Mouse (Mus musculus): ENCODE results near the gene Rimbp2. TPM values are rescaled to one million over a fixed set of nuclear protein-coding genes. Genes with fewer than 3 reads are reported as not detected.

Gene Rimbp2
- total and polyA plus RNA-seq, 3 experiments: not detected

GRCm38 (mm10) chr5:128899971-128900370 is 53.3 kb downstream of the Rimbp2 start:
- H3K27me3 ChIP-seq (ENCODE audit: insufficient read depth, low read length): no peaks in the 10 kb centered on the region
- no peaks in the 10 kb centered on the region for H3K36me3 ChIP-seq (replicated peaks)
- TF ChIP-seq GATA1 (IDR thresholded peaks at IDR 0.05; ENCODE audit: borderline replicate concordance, low read length) (no peak), TAL1 (conservative IDR thresholded peaks at IDR 0.05; ENCODE audit: low read depth, low read length) (no peak), CTCF (IDR thresholded peaks at IDR 0.05; ENCODE audit: low read depth, low read length) (no peak), GATA2 (IDR thresholded peaks at IDR 0.05; ENCODE audit: borderline replicate concordance, low read depth, low read length) (no peak), POLR2AphosphoS5 (IDR thresholded peaks at IDR 0.05; ENCODE audit: insufficient replicate concordance, low read depth, low read length) (no peak)
- no peak for ATAC-seq (ENCODE audit: extremely low read depth, insufficient number of reproducible peaks, low FRiP score, poor library complexity, severe bottlenecking)
- DNase-seq (ENCODE audit: low spot score): no peak
- no peaks in the 10 kb centered on the region for H3K4me1 ChIP-seq (ENCODE audit: insufficient read depth, low read depth, low read length)
- H3K4me3 ChIP-seq (ENCODE audit: low read depth, low read length): no peak overlapping the region
- peaks cover 74% of the 10 kb centered on the region for H3K9me3 ChIP-seq (replicated peaks)

GRCm38 (mm10) chr5:128894921-128895320 is 58.4 kb downstream of the Rimbp2 start:
- DNase-seq (ENCODE audit: low spot score): no peak
- peaks cover 62% of the 10 kb centered on the region for H3K9me3 ChIP-seq (replicated peaks)
- H3K4me3 ChIP-seq (ENCODE audit: low read depth, low read length): no peak overlapping the region
- TF ChIP-seq POLR2AphosphoS5 (IDR thresholded peaks at IDR 0.05; ENCODE audit: insufficient replicate concordance, low read depth, low read length) (no peak), TAL1 (conservative IDR thresholded peaks at IDR 0.05; ENCODE audit: low read depth, low read length) (no peak), GATA2 (IDR thresholded peaks at IDR 0.05; ENCODE audit: borderline replicate concordance, low read depth, low read length) (no peak), CTCF (IDR thresholded peaks at IDR 0.05; ENCODE audit: low read depth, low read length) (no peak), GATA1 (IDR thresholded peaks at IDR 0.05; ENCODE audit: borderline replicate concordance, low read length) (no peak)
- H3K27me3 ChIP-seq (ENCODE audit: insufficient read depth, low read length): no peaks in the 10 kb centered on the region
- no peaks in the 10 kb centered on the region for H3K36me3 ChIP-seq (replicated peaks)
- no peak for ATAC-seq (ENCODE audit: extremely low read depth, insufficient number of reproducible peaks, low FRiP score, poor library complexity, severe bottlenecking)
- H3K4me1 ChIP-seq (ENCODE audit: insufficient read depth, low read depth, low read length): no peaks in the 10 kb centered on the region

GRCm38 (mm10) chr5:128887546-128887945 is 65.7 kb downstream of the Rimbp2 start:
- Histone ChIP-seq H3K9me3 (replicated peaks) (peaks cover 75% of the 10 kb centered on the region), H3K4me1 (ENCODE audit: insufficient read depth, low read depth, low read length) (no peaks in the 10 kb centered on the region), H3K4me3 (ENCODE audit: low read depth, low read length) (no peak overlapping the region), H3K36me3 (replicated peaks) (no peaks in the 10 kb centered on the region), H3K27me3 (ENCODE audit: insufficient read depth, low read length) (no peaks in the 10 kb centered on the region)
- DNase-seq (ENCODE audit: low spot score): no peak
- no peak for TF ChIP-seq CTCF (IDR thresholded peaks at IDR 0.05; ENCODE audit: low read depth, low read length)
- TF ChIP-seq TAL1 (conservative IDR thresholded peaks at IDR 0.05; ENCODE audit: low read depth, low read length): no peak
- TF ChIP-seq POLR2AphosphoS5 (IDR thresholded peaks at IDR 0.05; ENCODE audit: insufficient replicate concordance, low read depth, low read length): no peak
- TF ChIP-seq GATA1 (IDR thresholded peaks at IDR 0.05; ENCODE audit: borderline replicate concordance, low read length): no peak
- no peak for TF ChIP-seq GATA2 (IDR thresholded peaks at IDR 0.05; ENCODE audit: borderline replicate concordance, low read depth, low read length)
- no peak for ATAC-seq (ENCODE audit: extremely low read depth, insufficient number of reproducible peaks, low FRiP score, poor library complexity, severe bottlenecking)

GRCm38 (mm10) chr5:128884320-128884719 is 69.0 kb downstream of the Rimbp2 start:
- Histone ChIP-seq H3K9me3 (replicated peaks) (peaks cover 78% of the 10 kb centered on the region), H3K4me1 (ENCODE audit: insufficient read depth, low read depth, low read length) (no peaks in the 10 kb centered on the region), H3K36me3 (replicated peaks) (no peaks in the 10 kb centered on the region), H3K27me3 (ENCODE audit: insufficient read depth, low read length) (no peaks in the 10 kb centered on the region), H3K4me3 (ENCODE audit: low read depth, low read length) (no peak overlapping the region)
- DNase-seq (ENCODE audit: low spot score) (no peak), ATAC-seq (ENCODE audit: extremely low read depth, insufficient number of reproducible peaks, low FRiP score, poor library complexity, severe bottlenecking) (no peak)
- TF ChIP-seq GATA1 (IDR thresholded peaks at IDR 0.05; ENCODE audit: borderline replicate concordance, low read length) (no peak), POLR2AphosphoS5 (IDR thresholded peaks at IDR 0.05; ENCODE audit: insufficient replicate concordance, low read depth, low read length) (no peak), GATA2 (IDR thresholded peaks at IDR 0.05; ENCODE audit: borderline replicate concordance, low read depth, low read length) (no peak), CTCF (IDR thresholded peaks at IDR 0.05; ENCODE audit: low read depth, low read length) (no peak), TAL1 (conservative IDR thresholded peaks at IDR 0.05; ENCODE audit: low read depth, low read length) (no peak)

GRCm38 (mm10) chr5:128879092-128879491 is 74.2 kb downstream of the Rimbp2 start:
- no peaks in the 10 kb centered on the region; the same call in 1 of the 2 replicates for H3K4me1 ChIP-seq (ENCODE audit: insufficient read depth, low read depth, low read length)
- H3K4me3 ChIP-seq (ENCODE audit: low read depth, low read length): no peak overlapping the region
- H3K9me3 ChIP-seq (replicated peaks): peaks cover 86% of the 10 kb centered on the region
- TF ChIP-seq CTCF (IDR thresholded peaks at IDR 0.05; ENCODE audit: low read depth, low read length) (no peak), POLR2AphosphoS5 (IDR thresholded peaks at IDR 0.05; ENCODE audit: insufficient replicate concordance, low read depth, low read length) (no peak), TAL1 (conservative IDR thresholded peaks at IDR 0.05; ENCODE audit: low read depth, low read length) (no peak), GATA2 (IDR thresholded peaks at IDR 0.05; ENCODE audit: borderline replicate concordance, low read depth, low read length) (no peak), GATA1 (IDR thresholded peaks at IDR 0.05; ENCODE audit: borderline replicate concordance, low read length) (no peak)
- no peaks in the 10 kb centered on the region for H3K36me3 ChIP-seq (replicated peaks)
- ATAC-seq (ENCODE audit: extremely low read depth, insufficient number of reproducible peaks, low FRiP score, poor library complexity, severe bottlenecking): no peak
- H3K27me3 ChIP-seq (ENCODE audit: insufficient read depth, low read length): no peaks in the 10 kb centered on the region
- no peak for DNase-seq (ENCODE audit: low spot score)

- Histone ChIP-seq H3K27me3 (ENCODE audit: insufficient read depth, low read length) (no peaks in the 10 kb centered on the region), H3K36me3 (replicated peaks) (no peaks in the 10 kb centered on the region), H3K4me3 (ENCODE audit: low read depth, low read length) (no peak overlapping the region), H3K4me1 (ENCODE audit: insufficient read depth, low read depth, low read length) (no peaks in the 10 kb centered on the region; the same call in 1 of the 2 replicates), H3K9me3 (replicated peaks) (peaks cover 84% of the 10 kb centered on the region)
- DNase-seq (ENCODE audit: low spot score) (no peak), ATAC-seq (ENCODE audit: extremely low read depth, insufficient number of reproducible peaks, low FRiP score, poor library complexity, severe bottlenecking) (no peak)
- no peak for TF ChIP-seq GATA2 (IDR thresholded peaks at IDR 0.05; ENCODE audit: borderline replicate concordance, low read depth, low read length)
- no peak for TF ChIP-seq GATA1 (IDR thresholded peaks at IDR 0.05; ENCODE audit: borderline replicate concordance, low read length)
- TF ChIP-seq TAL1 (conservative IDR thresholded peaks at IDR 0.05; ENCODE audit: low read depth, low read length): no peak
- TF ChIP-seq POLR2AphosphoS5 (IDR thresholded peaks at IDR 0.05; ENCODE audit: insufficient replicate concordance, low read depth, low read length): no peak
- TF ChIP-seq CTCF (IDR thresholded peaks at IDR 0.05; ENCODE audit: low read depth, low read length): no peak
These were observed 75.8 kb downstream of the Rimbp2 start for GRCm38 (mm10) chr5:128877425-128878035.

All from G1E (cell line).